Mouse (Mus musculus): ENCODE results near the gene Arl1. TPM values are rescaled to one million over a fixed set of nuclear protein-coding genes. Genes with fewer than 3 reads are reported as not detected.
"Not testable (repeated sequence)": the region's sequence is repeated elsewhere in the genome, so short reads cannot be mapped to it uniquely, and the experiment has no call there.

Gene Arl1
- 10 to 100 TPM; 73.8 to 76.8 TPM for total RNA-seq (2021)
- long read RNA-seq, experiment 1, transcript Arl1-202 (6 exons, 2,080 nt): major isoform, 185 of 203 reads
- long read RNA-seq, experiment 1, partial matches to known transcripts: 12 of 203 reads
- long read RNA-seq, experiment 1, other reads (novel, unspliced or antisense): 6 of 203 reads
- long read RNA-seq, experiment 2, transcript Arl1-202 (6 exons, 2,080 nt): major isoform, 207 of 220 reads
- long read RNA-seq, experiment 2, partial matches to known transcripts: 1 of 220 reads
- long read RNA-seq, experiment 2, other reads (novel, unspliced or antisense): 12 of 220 reads

- peak; percentile 92 for DNase-seq
These were observed at the start of gene Arl1 for GRCm38 (mm10) chr10:88730571-88731495. Gene Arl1 (plus strand): TSS chr10:88730858.

GRCm38 (mm10) chr10:88682904-88683563 lies 47.6 kb upstream of the Arl1 start:
- no peak for DNase-seq

DNA sequence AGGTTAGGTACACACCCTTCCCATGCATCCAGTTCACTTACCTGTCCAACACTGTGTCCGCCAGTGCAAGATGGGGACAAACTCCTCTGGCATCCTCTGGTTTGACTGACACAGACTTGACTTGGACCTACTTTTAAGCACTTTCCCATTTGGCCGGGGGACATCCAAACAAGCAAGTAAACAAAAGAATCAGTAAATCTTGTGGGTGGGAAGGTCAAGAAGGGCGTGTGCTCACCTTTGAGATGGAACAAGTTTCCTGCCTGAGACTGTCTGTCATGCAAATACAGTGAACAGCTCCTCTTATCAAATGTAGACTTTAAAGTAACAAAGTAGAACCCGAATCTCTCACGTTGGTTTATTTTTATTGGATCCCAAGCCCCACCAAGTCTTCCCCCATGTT lies 45.7 kb upstream of the Arl1 start, which contains the start of gene Spic:
TSS of gene Spic (minus strand) at position 91 of the 400 bp plus-strand sequence.
- DNase-seq: no peak

DNA sequence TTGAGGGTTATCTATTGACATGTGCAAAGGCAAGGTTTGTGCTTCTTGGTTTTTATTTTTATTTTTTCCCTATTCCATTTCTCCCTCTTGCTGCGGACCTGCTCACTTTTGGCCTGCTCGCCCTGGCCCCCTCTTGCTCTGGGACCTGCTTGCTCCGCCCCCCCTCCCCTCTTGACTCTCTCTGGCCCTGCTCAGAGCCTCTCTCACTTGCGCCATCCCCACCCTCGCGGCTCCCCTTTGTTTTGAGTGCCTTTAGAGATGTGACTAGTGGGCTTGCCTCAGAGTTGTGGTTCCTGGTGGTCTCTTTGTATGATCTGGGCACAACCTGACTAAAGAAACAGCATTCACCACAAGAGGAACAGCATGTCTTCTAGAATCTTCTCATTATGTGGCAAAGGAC lies 29.7 kb upstream of the Arl1 start:
- no peak for DNase-seq

- no peak for DNase-seq
These were observed 21.8 kb upstream of the Arl1 start for GRCm38 (mm10) chr10:88708671-88709523.

- DNase-seq: no peak
These were observed 18.3 kb upstream of the Arl1 start for GRCm38 (mm10) chr10:88712359-88712758.

DNA sequence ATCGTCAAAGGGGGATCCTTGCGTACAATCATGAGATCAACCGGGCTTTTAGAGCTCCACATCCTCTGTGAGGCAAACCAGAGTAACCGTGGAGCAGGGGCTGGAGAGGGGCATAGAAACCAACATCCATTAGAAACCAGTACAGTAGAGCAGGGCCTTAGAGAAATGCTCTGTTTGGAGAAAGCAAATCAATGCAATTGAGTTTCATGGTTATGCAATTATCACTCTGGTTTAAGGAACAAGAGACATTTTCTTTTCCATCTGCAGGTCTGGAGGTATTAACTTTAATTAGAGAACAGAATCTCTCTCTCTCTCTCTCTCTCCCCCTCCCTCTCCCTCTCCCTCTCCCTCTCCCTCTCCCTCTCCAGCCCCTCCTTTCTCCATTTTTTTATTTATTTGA lies 15.9 kb upstream of the Arl1 start:
- no peak for DNase-seq

- no peak for DNase-seq
These were observed 15.0 kb upstream of the Arl1 start for GRCm38 (mm10) chr10:88715621-88716020.

DNA sequence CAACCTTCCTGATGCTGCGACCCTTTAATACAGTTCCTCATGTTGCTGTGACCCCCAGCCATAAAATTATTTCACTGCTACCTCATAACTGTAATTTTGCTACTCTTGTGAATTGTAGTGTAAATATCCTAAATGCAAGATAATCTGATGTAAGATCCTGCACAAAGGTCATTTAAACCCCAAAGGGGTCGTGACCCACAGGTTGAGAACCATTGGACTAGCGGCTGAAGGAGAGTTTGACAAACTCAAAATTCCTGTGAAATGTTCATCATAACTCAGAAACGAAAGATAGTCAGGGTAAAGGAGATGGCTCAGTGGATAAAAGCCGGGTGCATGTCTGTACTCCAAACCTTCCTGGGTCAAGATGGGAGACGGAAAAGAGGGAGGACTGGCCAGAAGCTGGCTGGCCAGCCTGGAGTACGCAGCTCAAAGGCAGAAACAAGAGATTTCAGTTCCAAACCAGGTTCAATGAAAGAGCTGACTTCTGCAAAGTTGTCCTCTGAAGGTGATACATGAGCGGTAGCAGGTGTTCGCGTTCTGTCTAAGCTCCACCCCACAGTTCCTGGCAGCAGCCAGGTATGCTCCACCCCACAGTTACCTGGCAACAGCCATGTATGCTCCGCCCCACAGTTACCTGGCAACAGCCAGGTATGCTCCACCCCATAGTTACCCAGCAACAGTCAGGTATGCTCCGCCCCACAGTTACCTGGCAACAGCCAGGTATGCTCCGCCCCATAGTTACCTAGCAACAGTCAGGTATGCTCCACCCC lies 13.5 kb upstream of the Arl1 start:
- DNase-seq: no peak

GRCm38 (mm10) chr10:88717756-88718025 lies 13.0 kb upstream of the Arl1 start:
- no peak for DNase-seq

GRCm38 (mm10) chr10:88719618-88720017 lies 11.0 kb upstream of the Arl1 start:
- no peak for DNase-seq

GRCm38 (mm10) chr10:88725343-88725742 lies 5.3 kb upstream of the Arl1 start:
- no peak for DNase-seq

GRCm38 (mm10) chr10:88727128-88727527 lies 3.5 kb upstream of the Arl1 start:
- no peak for DNase-seq

GRCm38 (mm10) chr10:88728166-88728565 lies 2.5 kb upstream of the Arl1 start:
- DNase-seq: no peak

DNA sequence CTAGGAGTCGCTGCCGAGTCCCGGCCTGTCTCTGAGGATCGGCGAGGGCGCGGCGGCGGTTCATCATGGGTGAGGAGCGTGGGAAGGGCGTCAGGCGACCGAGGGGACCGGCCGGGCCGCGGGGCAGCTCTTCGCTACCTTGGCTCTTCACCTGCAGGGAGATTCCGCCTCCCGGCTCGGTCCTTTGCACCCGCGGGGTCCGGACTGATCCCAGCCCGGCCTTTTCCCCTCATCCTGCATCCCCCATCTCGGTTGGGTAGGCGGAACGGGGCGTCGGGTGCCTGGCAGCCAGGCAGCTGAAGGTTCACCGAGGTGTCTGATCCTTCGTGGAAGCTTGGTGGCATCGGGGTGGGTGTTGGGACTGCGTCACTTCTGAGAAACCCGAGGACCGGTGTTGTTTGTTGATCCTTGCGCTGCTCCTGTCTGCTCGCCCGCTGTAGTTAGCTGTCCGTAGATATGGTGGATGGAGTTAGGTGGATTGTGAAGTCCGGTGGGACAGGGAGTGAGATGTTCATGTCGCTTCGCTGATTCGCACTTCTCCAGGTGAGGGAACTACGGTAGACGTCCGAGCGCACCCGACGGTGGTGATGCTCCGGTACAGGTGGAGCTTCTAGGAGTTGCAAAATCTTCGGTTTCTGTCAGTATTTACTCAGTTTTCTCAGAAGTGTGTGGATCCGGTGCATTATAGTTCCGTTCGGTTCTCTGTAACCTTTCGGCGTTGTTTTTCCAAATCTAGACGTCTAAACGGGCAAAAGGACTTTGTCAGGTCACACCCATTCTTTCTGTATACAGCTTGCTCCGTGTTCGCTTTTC lies 1.0 kb downstream of the Arl1 start:
- DNase-seq: no peak

- no peak for DNase-seq
These were observed 1.6 kb downstream of the Arl1 start for GRCm38 (mm10) chr10:88732309-88732622.

DNA sequence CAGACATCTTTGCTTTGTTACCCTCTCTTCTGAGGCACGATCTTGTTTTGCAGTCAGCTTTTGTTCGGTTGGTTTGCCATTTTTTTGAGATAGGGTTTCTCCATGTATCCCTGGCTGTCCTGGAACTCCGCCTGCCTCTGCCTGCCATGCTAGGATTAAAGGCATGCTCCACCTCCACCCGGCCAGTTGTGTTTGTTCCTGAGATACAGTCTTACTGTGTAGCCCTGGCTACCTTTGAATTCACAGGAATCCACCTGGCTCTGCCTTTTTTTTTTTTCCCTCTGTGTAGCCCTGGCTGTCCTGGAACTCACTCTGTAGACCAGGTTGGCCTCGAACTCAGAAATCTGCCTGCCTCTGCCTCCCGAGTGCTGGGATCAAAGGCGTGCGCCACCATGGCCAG lies 8.4 kb downstream of the Arl1 start:
- not testable (repeated sequence) for DNase-seq

DNA sequence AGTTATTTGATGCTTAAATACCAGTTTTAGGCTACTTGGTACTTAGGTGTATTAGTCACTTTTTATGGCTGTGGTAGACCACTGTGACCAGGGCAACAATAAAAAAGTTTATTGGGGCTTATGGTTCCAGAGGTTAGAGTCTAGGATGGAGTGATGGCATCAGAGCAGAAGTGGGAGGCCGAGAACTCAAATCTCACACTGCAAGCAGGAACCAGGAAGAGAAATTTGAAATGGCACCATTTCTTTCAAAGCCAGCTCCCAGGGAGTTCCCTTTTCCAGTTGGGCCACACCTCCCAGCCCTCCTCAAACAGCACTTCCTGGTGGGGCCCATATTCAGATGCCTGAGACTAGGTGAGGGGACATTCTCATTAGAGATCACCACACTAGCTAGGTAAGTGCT lies 9.2 kb downstream of the Arl1 start:
- DNase-seq: no peak

DNA sequence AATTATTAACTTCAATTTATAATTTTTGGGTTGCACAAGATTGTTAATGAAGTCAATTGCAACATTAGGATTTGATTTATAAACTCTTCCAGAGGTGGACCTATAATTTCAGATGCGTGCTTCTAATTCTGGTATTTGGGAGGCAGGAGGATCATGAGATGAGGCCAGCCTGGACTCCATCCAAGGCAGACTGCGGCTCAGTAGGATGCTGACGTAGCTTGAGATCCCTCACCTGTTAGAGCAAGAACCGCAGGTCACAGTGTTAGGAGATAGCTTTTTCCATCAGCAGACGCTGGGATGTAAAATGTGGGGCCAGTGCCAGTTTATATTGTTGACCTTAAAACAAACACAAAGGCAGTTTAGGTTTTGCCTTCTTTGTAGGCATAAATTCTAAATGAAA lies 10.1 kb downstream of the Arl1 start:
- no peak for DNase-seq

- no peak for DNase-seq
These were observed 10.8 kb downstream of the Arl1 start for GRCm38 (mm10) chr10:88741426-88741825.

Data from gastrocnemius, postnatal 25 days (tissue).